Mouse (Mus musculus): ENCODE measurements around the gene Map1b. TPM values are rescaled to one million over a fixed set of nuclear protein-coding genes. Genes with fewer than 3 reads are reported as not detected.

Gene Map1b
- polyA plus RNA-seq, 1 experiment from 2014 or later = 1,521 TPM

GRCm38 (mm10) chr13:99447002-99447401 is 69.3 kb downstream of the Map1b start:
- Histone ChIP-seq H3K9me3 (ENCODE audit: control insufficient read depth, low read length) (no peaks in the 10 kb centered on the region), H3K36me3 (ENCODE audit: control insufficient read depth, insufficient read depth, low read length) (no peaks in the 10 kb centered on the region), H3K27me3 (ENCODE audit: control insufficient read depth, insufficient read depth, low read length) (no peaks in the 10 kb centered on the region), H3K4me2 (replicated peaks; ENCODE audit: low read depth, low read length) (peak overlapping the region; percentile 44), H3K4me1 (replicated peaks; ENCODE audit: control insufficient read depth, insufficient read depth, low read length) (peaks cover 24% of the 10 kb centered on the region), H3K27ac (ENCODE audit: low read depth, low read length) (peak overlapping the region; percentile 95), H3K4me3 (ENCODE audit: low read depth, low read length) (peak overlapping the region; percentile 27), H3K9ac (ENCODE audit: low read depth, low read length) (peak overlapping the region; percentile 62)
- peak; percentile 36 for DNase-seq (ENCODE audit: low spot score)
- no peak for ATAC-seq (ENCODE audit: low FRiP score)
- 37% methylated on average over 7 of the region's 7 CpGs for WGBS

GRCm38 (mm10) chr13:99444880-99445279 is 71.5 kb downstream of the Map1b start:
- Histone ChIP-seq H3K4me1 (replicated peaks; ENCODE audit: control insufficient read depth, insufficient read depth, low read length) (peaks cover 28% of the 10 kb centered on the region), H3K36me3 (ENCODE audit: control insufficient read depth, insufficient read depth, low read length) (peaks cover 16% of the 10 kb centered on the region), H3K4me2 (replicated peaks; ENCODE audit: low read depth, low read length) (peak overlapping the region; percentile 55), H3K27me3 (ENCODE audit: control insufficient read depth, insufficient read depth, low read length) (no peaks in the 10 kb centered on the region), H3K9ac (ENCODE audit: low read depth, low read length) (peak overlapping the region; percentile 36), H3K4me3 (ENCODE audit: low read depth, low read length) (no peak overlapping the region), H3K27ac (ENCODE audit: low read depth, low read length) (peak overlapping the region; percentile 95), H3K9me3 (ENCODE audit: control insufficient read depth, low read length) (no peaks in the 10 kb centered on the region)
- WGBS = under 1% methylated on average over 6 of the region's 6 CpGs
- peak; percentile 67 for ATAC-seq (ENCODE audit: low FRiP score)
- peak; percentile 83 for DNase-seq (ENCODE audit: low spot score)

- WGBS = 10% methylated on average over 10 of the region's 10 CpGs
- peak overlapping the region; percentile 60 for H3K9ac ChIP-seq (ENCODE audit: low read depth, low read length)
- H3K9me3 ChIP-seq (ENCODE audit: control insufficient read depth, low read length) = no peaks in the 10 kb centered on the region
- H3K36me3 ChIP-seq (ENCODE audit: control insufficient read depth, insufficient read depth, low read length) = peaks cover 20% of the 10 kb centered on the region
- DNase-seq (ENCODE audit: low spot score) (peak; percentile 80), ATAC-seq (ENCODE audit: low FRiP score) (peak; percentile 90)
- H3K4me1 ChIP-seq (replicated peaks; ENCODE audit: control insufficient read depth, insufficient read depth, low read length) = peaks cover 28% of the 10 kb centered on the region
- H3K27ac ChIP-seq (ENCODE audit: low read depth, low read length) = peak overlapping the region; percentile 95
- H3K27me3 ChIP-seq (ENCODE audit: control insufficient read depth, insufficient read depth, low read length) = no peaks in the 10 kb centered on the region
- peak overlapping the region; percentile 55 for H3K4me2 ChIP-seq (replicated peaks; ENCODE audit: low read depth, low read length)
- peak overlapping the region; percentile 35 for H3K4me3 ChIP-seq (ENCODE audit: low read depth, low read length)
Measured at GRCm38 (mm10) chr13:99444431-99444871, 71.9 kb downstream of the Map1b start.

GRCm38 (mm10) chr13:99443484-99444175 is 72.7 kb downstream of the Map1b start:
- ATAC-seq (ENCODE audit: low FRiP score) (peak; percentile 17), DNase-seq (ENCODE audit: low spot score) (peak; percentile 60)
- Histone ChIP-seq H3K4me2 (replicated peaks; ENCODE audit: low read depth, low read length) (peak overlapping the region; percentile 55), H3K36me3 (ENCODE audit: control insufficient read depth, insufficient read depth, low read length) (peaks cover 21% of the 10 kb centered on the region), H3K27me3 (ENCODE audit: control insufficient read depth, insufficient read depth, low read length) (no peaks in the 10 kb centered on the region), H3K9me3 (ENCODE audit: control insufficient read depth, low read length) (no peaks in the 10 kb centered on the region), H3K27ac (ENCODE audit: low read depth, low read length) (peak overlapping the region; percentile 95), H3K9ac (ENCODE audit: low read depth, low read length) (peak overlapping the region; percentile 60), H3K4me1 (replicated peaks; ENCODE audit: control insufficient read depth, insufficient read depth, low read length) (peaks cover 28% of the 10 kb centered on the region), H3K4me3 (ENCODE audit: low read depth, low read length) (peak overlapping the region; percentile 35)
- 35% methylated on average over 7 of the region's 7 CpGs for WGBS

GRCm38 (mm10) chr13:99442434-99443249 is 73.7 kb downstream of the Map1b start:
- DNase-seq (ENCODE audit: low spot score) = peak; percentile 45
- peak overlapping the region; percentile 35 for H3K4me3 ChIP-seq (ENCODE audit: low read depth, low read length)
- peak overlapping the region; percentile 55 for H3K4me2 ChIP-seq (replicated peaks; ENCODE audit: low read depth, low read length)
- no peak for ATAC-seq (ENCODE audit: low FRiP score)
- H3K36me3 ChIP-seq (ENCODE audit: control insufficient read depth, insufficient read depth, low read length) = peaks cover 21% of the 10 kb centered on the region
- peak overlapping the region; percentile 95 for H3K27ac ChIP-seq (ENCODE audit: low read depth, low read length)
- 33% methylated on average over 12 of the region's 12 CpGs for WGBS
- H3K4me1 ChIP-seq (replicated peaks; ENCODE audit: control insufficient read depth, insufficient read depth, low read length) = peaks cover 23% of the 10 kb centered on the region
- H3K27me3 ChIP-seq (ENCODE audit: control insufficient read depth, insufficient read depth, low read length) = no peaks in the 10 kb centered on the region
- H3K9ac ChIP-seq (ENCODE audit: low read depth, low read length) = peak overlapping the region; percentile 60
- H3K9me3 ChIP-seq (ENCODE audit: control insufficient read depth, low read length) = no peaks in the 10 kb centered on the region

- H3K9me3 ChIP-seq (ENCODE audit: control insufficient read depth, low read length) = no peaks in the 10 kb centered on the region
- peak overlapping the region; percentile 95 for H3K27ac ChIP-seq (ENCODE audit: low read depth, low read length)
- ATAC-seq (ENCODE audit: low FRiP score) (no peak), DNase-seq (ENCODE audit: low spot score) (no peak)
- peak overlapping the region; percentile 35; the same call in 1 of the 2 replicates for H3K4me3 ChIP-seq (ENCODE audit: low read depth, low read length)
- H3K4me1 ChIP-seq (replicated peaks; ENCODE audit: control insufficient read depth, insufficient read depth, low read length) = peaks cover 15% of the 10 kb centered on the region
- peak overlapping the region; percentile 55 for H3K4me2 ChIP-seq (replicated peaks; ENCODE audit: low read depth, low read length)
- 45% methylated on average over 18 of the region's 18 CpGs for whole genome bisulfite sequencing
- peaks cover 24% of the 10 kb centered on the region for H3K36me3 ChIP-seq (ENCODE audit: control insufficient read depth, insufficient read depth, low read length)
- no peaks in the 10 kb centered on the region for H3K27me3 ChIP-seq (ENCODE audit: control insufficient read depth, insufficient read depth, low read length)
- H3K9ac ChIP-seq (ENCODE audit: low read depth, low read length) = 0 out of 2 replicates have a peak overlapping the region, but pooled peaks have one; percentile 47
Measured at GRCm38 (mm10) chr13:99441700-99442433, 74.5 kb downstream of the Map1b start.

- ATAC-seq (ENCODE audit: low FRiP score) = no peak
- Histone ChIP-seq H3K27me3 (ENCODE audit: control insufficient read depth, insufficient read depth, low read length) (no peaks in the 10 kb centered on the region), H3K4me3 (ENCODE audit: low read depth, low read length) (no peak overlapping the region), H3K36me3 (ENCODE audit: control insufficient read depth, insufficient read depth, low read length) (peaks cover 32% of the 10 kb centered on the region), H3K4me1 (replicated peaks; ENCODE audit: control insufficient read depth, insufficient read depth, low read length) (peaks cover 9% of the 10 kb centered on the region; the same call in 1 of the 2 replicates), H3K9ac (ENCODE audit: low read depth, low read length) (no peak overlapping the region), H3K4me2 (replicated peaks; ENCODE audit: low read depth, low read length) (no peak overlapping the region), H3K27ac (ENCODE audit: low read depth, low read length) (no peak overlapping the region), H3K9me3 (ENCODE audit: control insufficient read depth, low read length) (no peaks in the 10 kb centered on the region)
- no peak for DNase-seq (ENCODE audit: low spot score)
- 97% methylated on average over 2 of the region's 2 CpGs for WGBS
Measured at GRCm38 (mm10) chr13:99440228-99440627, 76.1 kb downstream of the Map1b start.

- no peaks in the 10 kb centered on the region for H3K27me3 ChIP-seq (ENCODE audit: control insufficient read depth, insufficient read depth, low read length)
- 95% methylated on average over 5 of the region's 5 CpGs for WGBS
- ATAC-seq (ENCODE audit: low FRiP score) = no peak
- peaks cover 7% of the 10 kb centered on the region; the same call in 1 of the 2 replicates for H3K4me1 ChIP-seq (replicated peaks; ENCODE audit: control insufficient read depth, insufficient read depth, low read length)
- H3K4me2 ChIP-seq (replicated peaks; ENCODE audit: low read depth, low read length) = no peak overlapping the region
- H3K9me3 ChIP-seq (ENCODE audit: control insufficient read depth, low read length) = no peaks in the 10 kb centered on the region
- no peak overlapping the region for H3K27ac ChIP-seq (ENCODE audit: low read depth, low read length)
- H3K4me3 ChIP-seq (ENCODE audit: low read depth, low read length) = no peak overlapping the region
- DNase-seq (ENCODE audit: low spot score) = no peak
- H3K9ac ChIP-seq (ENCODE audit: low read depth, low read length) = no peak overlapping the region
- peaks cover 40% of the 10 kb centered on the region for H3K36me3 ChIP-seq (ENCODE audit: control insufficient read depth, insufficient read depth, low read length)
Measured at GRCm38 (mm10) chr13:99439357-99439756, 77.0 kb downstream of the Map1b start.
